Mouse (Mus musculus): ENCODE measurements around the gene Rasgef1a.

The Rasgef1a gene

DNA sequence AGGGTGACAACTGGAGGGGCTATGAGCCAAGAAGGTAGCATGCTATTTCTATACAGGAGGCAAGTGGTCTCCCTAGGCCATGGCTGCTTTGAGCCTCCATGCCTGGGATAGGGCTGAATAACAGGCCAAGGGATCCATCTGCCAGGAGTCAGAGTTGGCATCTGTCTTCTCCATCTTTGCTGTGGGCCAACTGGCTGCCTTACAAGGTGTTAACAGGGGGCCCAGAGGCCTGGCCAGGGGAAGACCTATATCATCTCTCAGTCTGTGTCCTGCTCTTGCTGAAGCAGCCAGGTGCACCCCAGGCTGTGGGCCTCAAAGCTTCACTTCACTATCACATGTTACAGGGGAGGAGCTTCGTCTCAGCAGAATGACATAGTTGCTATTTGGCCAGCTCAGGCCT, 60.9 kb downstream of the Rasgef1a start:
- DNase-seq (ENCODE audit: low spot score), result no peak

DNA sequence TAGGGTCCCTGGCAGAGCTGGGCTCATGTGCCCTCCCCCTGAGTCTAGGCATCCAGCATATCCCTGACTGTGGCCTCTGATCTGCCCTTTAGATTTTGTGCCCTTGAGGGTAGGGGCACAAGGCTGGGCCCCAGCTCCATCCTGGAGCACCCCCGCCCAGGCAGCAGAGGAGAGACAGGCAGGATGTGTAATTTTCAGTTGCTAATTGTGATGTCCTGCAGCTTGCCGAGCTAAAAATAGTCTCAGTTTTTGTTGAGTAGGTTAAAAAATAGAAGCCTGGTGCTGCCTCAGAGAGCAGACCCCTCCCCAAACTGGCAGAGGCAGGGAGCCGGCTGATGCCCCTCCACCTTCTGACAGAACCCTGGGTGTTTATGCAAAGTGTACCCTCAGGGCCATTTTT, 62.9 kb downstream of the Rasgef1a start:
- DNase-seq (ENCODE audit: low spot score), result no peak

- no peak for DNase-seq (ENCODE audit: low spot score)
These were observed 65.0 kb downstream of the Rasgef1a start for GRCm38 (mm10) chr6:118076256-118076655.

- no peak for DNase-seq (ENCODE audit: low spot score)
These were observed 65.5 kb downstream of the Rasgef1a start for GRCm38 (mm10) chr6:118076748-118077147.

DNA sequence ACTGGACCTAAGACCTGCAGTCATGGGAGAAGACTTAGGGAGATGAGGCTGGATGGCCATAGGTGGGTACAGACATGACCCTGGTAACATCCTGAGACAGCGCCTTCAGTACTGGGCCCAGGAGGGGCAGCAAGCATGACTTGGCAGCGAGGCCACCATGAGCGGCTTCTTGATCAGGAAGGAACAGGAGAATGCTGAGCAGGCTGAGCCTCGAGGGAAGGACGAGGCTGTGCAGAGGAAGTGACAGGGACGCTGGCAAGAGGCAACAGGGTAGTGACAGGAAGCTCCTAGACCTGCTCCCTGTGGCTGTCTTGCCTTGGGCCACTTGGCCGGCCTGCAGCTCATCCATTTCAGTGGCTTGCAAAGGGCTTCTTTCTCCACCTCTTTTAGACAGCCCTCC, 66.2 kb downstream of the Rasgef1a start:
- DNase-seq (ENCODE audit: low spot score), result no peak

- DNase-seq (ENCODE audit: low spot score), result no peak
These were observed 67.5 kb downstream of the Rasgef1a start for GRCm38 (mm10) chr6:118078751-118079150.

DNA sequence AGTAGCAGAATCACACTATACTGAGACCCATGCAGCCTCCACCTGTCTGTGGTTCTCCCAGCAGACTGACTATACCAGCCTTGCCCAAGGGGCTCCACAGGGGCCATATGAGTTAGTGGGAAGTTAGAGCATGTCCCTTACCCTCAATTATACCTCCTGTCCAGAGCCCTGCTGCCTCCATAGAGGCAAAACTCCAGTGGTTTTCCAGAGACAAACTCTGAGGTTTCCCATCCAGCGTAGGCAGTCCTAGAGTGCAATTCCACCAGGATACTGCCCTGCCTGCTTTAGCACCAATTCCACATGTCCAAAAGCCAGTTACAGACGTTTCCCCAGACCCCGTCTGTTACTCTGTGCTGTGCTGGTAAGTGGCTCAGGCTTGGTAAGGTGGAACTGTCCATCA, 68.1 kb downstream of the Rasgef1a start:
- DNase-seq (ENCODE audit: low spot score), result no peak

DNA sequence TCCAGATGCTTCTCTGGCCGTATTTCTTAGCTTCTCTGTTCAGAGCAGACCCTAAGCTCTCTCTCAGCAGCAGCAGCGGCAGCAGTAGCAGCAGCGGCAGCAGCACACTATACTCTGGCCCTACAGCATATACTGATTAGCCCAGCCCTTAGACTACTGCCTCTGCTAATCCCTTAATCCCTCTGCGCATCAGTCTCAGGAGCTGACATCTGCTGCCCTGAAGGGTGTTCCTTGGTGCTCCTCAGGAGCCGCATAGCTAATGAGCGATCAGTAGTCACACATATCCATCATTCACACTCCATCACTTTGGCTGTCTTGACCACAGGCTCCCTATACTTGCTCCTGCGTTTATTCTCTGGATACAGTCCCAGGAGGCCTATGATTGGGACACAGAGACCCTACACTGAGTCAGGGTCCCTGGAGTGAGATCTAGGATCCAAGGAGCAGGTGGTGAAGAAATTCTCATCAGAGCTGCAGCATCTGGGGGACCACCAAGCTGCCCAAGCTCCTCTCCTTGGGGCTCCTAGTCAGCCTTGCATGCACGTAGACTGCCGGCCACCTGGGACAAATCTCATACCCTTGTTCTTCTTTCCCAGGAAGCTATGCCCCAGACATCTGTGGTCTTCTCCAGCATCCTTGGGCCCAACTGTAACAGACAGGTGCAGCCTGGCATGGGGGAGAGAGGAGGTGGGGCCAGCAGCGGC, 68.7 kb downstream of the Rasgef1a start:
- no peak for DNase-seq (ENCODE audit: low spot score)

DNA sequence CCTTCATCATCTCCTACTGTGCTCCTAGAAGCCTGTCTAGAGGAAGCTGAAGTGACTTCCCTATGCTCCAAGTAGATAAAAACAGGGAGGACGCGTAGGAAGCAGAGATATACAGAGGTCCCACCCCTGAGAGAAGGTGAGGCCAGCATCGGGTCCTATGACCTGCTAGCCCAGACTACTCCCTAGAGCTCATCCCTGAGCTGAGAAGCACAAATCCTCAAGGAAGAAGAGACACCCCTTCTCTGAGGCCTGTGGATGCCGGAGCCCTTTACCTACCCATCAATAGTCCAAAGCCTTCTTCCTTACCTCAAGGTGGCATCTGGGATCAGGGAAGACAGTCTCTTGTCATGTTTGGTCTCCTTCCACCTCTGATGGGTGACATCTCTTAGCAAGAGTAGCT, 69.5 kb downstream of the Rasgef1a start:
- DNase-seq (ENCODE audit: low spot score), result no peak

GRCm38 (mm10) chr6:118082384-118082783, 71.1 kb downstream of the Rasgef1a start:
- no peak for DNase-seq (ENCODE audit: low spot score)

GRCm38 (mm10) chr6:118083608-118084007, 72.4 kb downstream of the Rasgef1a start:
- no peak for DNase-seq (ENCODE audit: low spot score)

DNA sequence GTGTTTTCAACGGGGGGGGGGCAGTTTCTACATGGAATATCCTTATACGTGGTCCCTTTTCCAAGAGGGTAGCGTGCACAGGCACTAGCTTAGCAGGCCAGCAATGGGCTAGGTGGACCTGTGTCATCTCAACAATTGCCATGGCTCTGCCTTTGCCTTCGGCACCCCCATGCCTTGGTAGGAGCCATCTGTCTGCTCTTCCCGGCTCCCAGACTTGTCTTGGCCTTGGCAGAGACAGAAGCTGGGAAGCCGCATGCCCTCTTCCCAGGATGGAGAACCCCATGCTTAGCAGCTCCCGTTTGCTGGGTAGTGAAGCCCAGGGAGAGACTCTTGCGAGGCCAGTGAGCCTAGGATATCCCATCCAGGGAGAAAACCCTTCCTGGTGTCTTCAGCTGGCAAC, 73.4 kb downstream of the Rasgef1a start:
- no peak for DNase-seq (ENCODE audit: low spot score)

- no peak for DNase-seq (ENCODE audit: low spot score)
These were observed 76.7 kb downstream of the Rasgef1a start for GRCm38 (mm10) chr6:118087955-118088354.

- DNase-seq (ENCODE audit: low spot score), result no peak
These were observed 77.7 kb downstream of the Rasgef1a start for GRCm38 (mm10) chr6:118088750-118089440.

DNA sequence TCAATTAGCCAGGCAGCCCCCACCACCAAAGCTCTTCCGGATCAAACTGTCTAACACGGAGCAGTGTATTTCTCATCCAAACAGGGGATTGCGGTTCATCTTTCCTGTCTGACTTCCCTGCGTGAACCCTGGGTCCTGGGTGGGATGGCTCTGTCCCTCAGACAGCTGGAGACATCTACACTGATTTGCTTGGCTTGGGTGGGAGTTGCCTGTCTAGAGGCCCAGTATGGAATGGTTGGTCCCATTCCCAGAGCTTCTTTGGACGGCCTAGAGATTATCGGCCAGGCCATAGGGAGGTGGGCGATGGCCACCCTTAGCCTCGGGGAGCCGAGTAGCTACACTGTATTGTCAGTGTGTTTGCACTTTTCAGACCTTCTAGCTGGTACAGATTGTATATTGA, 79.6 kb downstream of the Rasgef1a start:
- DNase-seq (ENCODE audit: low spot score), result no peak

DNA sequence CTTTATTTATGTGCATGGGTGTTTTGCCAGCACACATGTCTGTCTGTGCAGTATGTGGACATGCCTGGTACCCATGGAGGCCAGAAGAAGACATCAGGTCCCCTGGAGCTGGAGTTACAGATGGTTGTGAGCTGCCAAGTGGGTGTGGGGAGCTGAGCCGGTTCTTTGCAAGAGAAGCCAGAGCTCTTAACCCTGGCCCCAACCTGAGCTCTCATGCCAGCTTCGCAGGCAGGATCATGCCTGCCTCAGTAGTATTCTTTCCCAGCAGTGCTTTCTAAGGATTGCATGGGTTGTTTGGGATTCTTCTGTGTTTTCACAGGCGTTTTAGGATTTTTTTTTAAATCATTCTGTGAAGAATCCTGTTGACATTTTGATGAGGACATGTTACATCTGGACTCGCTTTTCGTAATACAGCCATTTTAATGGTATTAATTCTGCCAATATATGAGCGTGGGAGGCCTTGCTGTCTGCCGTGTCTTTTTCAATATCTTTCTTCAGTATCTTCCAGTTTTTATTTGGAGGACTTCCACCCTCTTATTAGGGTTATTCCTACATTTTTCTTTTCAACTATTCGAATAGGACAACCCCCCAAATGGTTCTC, 86.6 kb downstream of the Rasgef1a start:
- DNase-seq (ENCODE audit: low spot score), result no peak

DNA sequence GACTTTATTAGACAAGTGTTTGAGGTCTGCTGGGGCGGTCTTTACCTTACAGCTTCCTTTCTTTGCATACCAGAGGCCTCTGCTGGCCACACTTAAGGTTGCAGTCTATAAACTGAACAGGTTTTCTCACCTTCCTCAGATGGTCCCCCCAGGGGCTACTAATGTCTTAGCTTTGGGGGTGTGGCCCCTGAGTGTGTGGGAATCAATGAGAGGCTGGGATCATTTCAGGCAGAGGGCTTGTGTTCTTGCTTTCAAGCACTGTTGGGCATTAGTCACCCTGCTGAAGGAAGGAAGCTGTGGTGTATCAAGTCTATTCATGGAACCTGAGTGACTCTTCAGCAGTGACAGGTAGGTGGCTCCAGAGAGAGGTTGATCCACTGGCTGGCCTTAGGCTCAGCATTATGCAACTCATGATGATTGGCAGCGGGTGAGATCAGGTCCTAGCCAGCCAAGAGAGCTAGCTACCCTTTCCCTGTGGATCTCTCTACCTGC, 88.1 kb downstream of the Rasgef1a start:
- peak; percentile 34 for DNase-seq (ENCODE audit: low spot score)

- DNase-seq (ENCODE audit: low spot score), result no peak
These were observed 100.6 kb downstream of the Rasgef1a start for GRCm38 (mm10) chr6:118111810-118112209.

DNA sequence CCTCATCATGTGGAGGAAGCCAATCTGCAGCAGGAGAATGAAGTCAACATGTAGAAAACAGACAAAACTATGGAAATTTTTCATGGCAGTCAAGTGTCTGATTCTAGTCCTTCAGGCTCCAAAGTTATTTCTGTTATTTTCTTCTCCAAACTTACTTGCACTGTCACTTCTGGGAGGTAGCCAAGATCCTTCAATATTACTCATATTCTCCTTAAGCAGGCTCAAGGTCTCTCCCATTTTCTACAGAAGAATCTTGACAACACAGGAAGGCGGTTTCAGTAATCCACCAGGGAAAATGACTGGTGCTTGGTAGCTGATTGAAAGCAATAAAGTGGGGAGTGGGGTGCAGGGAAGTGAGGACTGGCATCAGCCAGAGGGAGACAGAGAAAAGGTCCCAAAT, 111.5 kb downstream of the Rasgef1a start:
- DNase-seq (ENCODE audit: low spot score), result peak; percentile 89

- DNase-seq (ENCODE audit: low spot score), result no peak
These were observed 115.3 kb downstream of the Rasgef1a start for GRCm38 (mm10) chr6:118126577-118126976.

GRCm38 (mm10) chr6:118127198-118127597, 116.0 kb downstream of the Rasgef1a start:
- DNase-seq (ENCODE audit: low spot score), result no peak

GRCm38 (mm10) chr6:118127827-118128487, 116.7 kb downstream of the Rasgef1a start:
- DNase-seq (ENCODE audit: low spot score), result no peak

DNA sequence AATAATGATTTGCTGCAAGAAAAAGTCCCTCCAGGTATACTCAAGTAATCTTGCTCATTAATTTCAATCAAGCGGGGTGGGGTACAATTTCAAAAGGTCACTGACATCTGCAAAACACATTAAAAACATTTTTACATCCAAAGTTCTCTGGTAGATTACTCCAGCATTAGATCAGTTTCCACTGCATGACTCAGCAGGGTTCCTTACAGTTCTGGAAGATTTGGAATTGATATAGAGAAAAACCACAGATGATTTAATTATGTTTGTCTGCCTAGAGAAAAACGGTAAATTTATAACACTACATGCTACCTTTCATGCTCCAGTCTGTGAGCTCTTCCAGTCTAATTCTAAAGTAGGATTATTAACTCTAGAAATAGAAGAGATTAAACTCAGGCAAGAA, 118.8 kb downstream of the Rasgef1a start:
- no peak for DNase-seq (ENCODE audit: low spot score)

Measured in adipocyte (in vitro differentiated cells).